Mouse (Mus musculus) spleen, postnatal 36 days (tissue): Measurements from ENCODE around the gene Nudt7.

Experiments
- DNase-seq, 2 experiments: peaks; one replicate each; pipeline ENCODE4 v3.0.0; 2022; ENCODE audit warnings: low spot score in 2 of 2, mixed read lengths in 1 of 2

Gene Nudt7

GRCm38 (mm10) chr8:114143645-114144290 is 10.4 kb downstream of the Nudt7 start:
- DNase-seq = no peak

GRCm38 (mm10) chr8:114153311-114154045 is 20.1 kb downstream of the Nudt7 start:
- DNase-seq = no peak

GRCm38 (mm10) chr8:114158586-114158985 is 25.2 kb downstream of the Nudt7 start:
- DNase-seq = no peak

- no peak for DNase-seq
Observed at GRCm38 (mm10) chr8:114159666-114160065, 26.3 kb downstream of the Nudt7 start.

- no peak for DNase-seq
Observed at GRCm38 (mm10) chr8:114163871-114164270, 30.5 kb downstream of the Nudt7 start.

- no peak for DNase-seq
Observed at GRCm38 (mm10) chr8:114164444-114165096, 31.2 kb downstream of the Nudt7 start.

GRCm38 (mm10) chr8:114165741-114166140 is 32.4 kb downstream of the Nudt7 start:
- DNase-seq = no peak

- no peak for DNase-seq
Observed at GRCm38 (mm10) chr8:114176721-114177120, 43.4 kb downstream of the Nudt7 start.

- DNase-seq = no peak
Observed at GRCm38 (mm10) chr8:114193334-114193733, 60.0 kb downstream of the Nudt7 start.

GRCm38 (mm10) chr8:114198990-114199389 is 65.6 kb downstream of the Nudt7 start:
- no peak for DNase-seq
